Mouse (Mus musculus) spleen, adult 2 months (tissue): ENCODE measurements at regions not wholly inside any gene's neighbourhood (a gene's known extent, or its start where the extent isn't known, plus 50 kb on each side); places are given as distances from the start of the nearest gene placed in this dataset.
"Not testable (repeated sequence)": the region's sequence is repeated elsewhere in the genome, so short reads cannot be mapped to it uniquely, and the experiment has no call there.

Experiments
- DNase-seq, 2 experiments: peaks; one replicate each; pipeline versions ENCODE4 v3.0.0 to v3.0.0-alpha.2; 2012 to 2021; ENCODE audit warnings: low spot score in 2 of 2, low read depth in 1 of 2
- H3K27ac ChIP-seq: fragments of 200-500 bp; 2 replicates; pipeline ENCODE4 v1.5.1; 2012; ENCODE audit warnings: low read length, inconsistent platforms; ENCODE audit not compliant: insufficient read depth
- H3K27me3 ChIP-seq: fragments of 200-500 bp; 2 replicates; pipeline ENCODE4 v1.6.1; 2012; ENCODE audit warnings: mild to moderate bottlenecking, moderate library complexity, low read length, inconsistent platforms; ENCODE audit not compliant: control insufficient read depth, insufficient read depth
- H3K36me3 ChIP-seq: fragments of 200-500 bp; 2 replicates; pipeline ENCODE4 v1.6.1; 2012; ENCODE audit warnings: mild to moderate bottlenecking, low read length, inconsistent platforms; ENCODE audit not compliant: control insufficient read depth, insufficient read depth
- H3K4me1 ChIP-seq: fragments of 200-500 bp; 2 replicates; pipeline ENCODE4 v1.6.1; 2011; ENCODE audit warnings: inconsistent platforms; ENCODE audit not compliant: control insufficient read depth, insufficient read depth, insufficient read length
- H3K4me3 ChIP-seq: fragments of 200-500 bp; 2 replicates; pipeline ENCODE4 v1.5.1; 2011; ENCODE audit warnings: mild to moderate bottlenecking, inconsistent platforms; ENCODE audit not compliant: insufficient read depth, insufficient read length; ENCODE audit errors: extremely low read depth
- CTCF ChIP-seq: fragments of 200-500 bp; IDR thresholded peaks from 2 replicates; pipeline ENCODE4 v1.5.1; 2011; ENCODE audit warnings: mild to moderate bottlenecking, inconsistent platforms; ENCODE audit not compliant: insufficient read depth, insufficient read length, insufficient replicate concordance; ENCODE audit errors: extremely low read depth
- WGBS: fragments of 180-500 bp; shearing (Covaris S2); methylation state at CpG from one replicate; pipeline ENCODE4 v1.1.7; 2018; 5-methylcytosine and 5-hydroxymethylcytosine counted together

DNA sequence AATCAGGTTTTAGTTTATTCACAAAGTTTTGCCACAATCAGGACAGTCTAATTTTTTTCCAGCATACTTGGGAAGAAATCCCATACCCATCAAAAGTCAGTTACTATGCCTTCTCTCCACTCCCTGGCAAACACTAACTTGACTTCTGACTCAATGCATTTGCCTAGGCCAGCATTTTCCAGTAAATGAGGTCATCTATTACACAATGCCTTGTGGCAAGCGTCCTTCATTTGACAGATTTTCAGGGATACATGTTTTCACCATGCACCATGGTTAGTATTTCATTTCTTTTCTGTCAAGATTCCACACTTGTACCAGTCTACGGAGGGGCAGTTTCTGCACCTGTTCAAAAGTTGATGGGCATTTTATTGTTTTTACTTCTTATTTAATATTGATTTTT, 88.4 kb upstream of the Slc2a12 start:
- H3K4me3 ChIP-seq, H3K4me1 ChIP-seq, DNase-seq, H3K36me3 ChIP-seq, H3K27ac ChIP-seq, H3K27me3 ChIP-seq: not testable (repeated sequence)
- 81% methylated on average over 2 of the region's 2 CpGs for WGBS

DNA sequence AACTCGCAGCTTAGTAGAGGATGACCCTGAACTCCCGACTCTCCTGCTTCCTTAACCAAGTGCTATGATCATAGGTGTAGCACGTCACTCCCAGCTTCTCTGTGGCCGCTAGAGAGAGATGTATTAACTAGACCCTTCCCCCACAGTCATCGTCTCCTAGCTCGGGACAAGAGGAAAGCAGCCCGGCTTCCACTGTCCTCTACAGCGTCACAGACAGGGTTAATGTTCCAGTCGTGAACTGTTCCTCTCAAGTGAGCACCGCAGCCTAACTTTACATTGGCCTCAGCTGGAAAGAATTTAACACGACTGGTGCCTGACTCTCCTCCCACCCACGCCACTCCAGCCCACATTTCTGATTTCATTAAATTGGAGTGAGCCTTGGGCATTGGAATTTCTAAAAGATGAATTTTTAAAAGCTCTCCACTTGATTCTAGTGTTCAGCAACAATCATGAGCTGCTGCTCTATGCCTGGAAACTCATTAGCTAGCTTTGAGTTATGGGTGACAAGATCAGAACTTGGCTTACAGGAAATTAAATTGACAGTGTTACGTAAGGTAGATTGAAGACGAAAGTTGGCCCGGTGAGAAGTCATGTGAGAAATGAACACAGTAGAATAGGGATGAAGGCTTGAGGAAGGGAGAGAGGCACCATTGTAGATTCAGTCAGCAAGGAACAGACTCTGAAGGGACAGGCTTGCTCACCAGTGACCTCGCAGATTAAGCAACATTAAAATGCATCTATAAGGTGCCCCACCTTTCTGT, 75.4 kb upstream of the Slc2a12 start:
- not testable (repeated sequence) for H3K4me3 ChIP-seq, H3K4me1 ChIP-seq, H3K27ac ChIP-seq, H3K27me3 ChIP-seq, DNase-seq, H3K36me3 ChIP-seq
- 79% methylated on average over 16 of the region's 16 CpGs for WGBS

DNA sequence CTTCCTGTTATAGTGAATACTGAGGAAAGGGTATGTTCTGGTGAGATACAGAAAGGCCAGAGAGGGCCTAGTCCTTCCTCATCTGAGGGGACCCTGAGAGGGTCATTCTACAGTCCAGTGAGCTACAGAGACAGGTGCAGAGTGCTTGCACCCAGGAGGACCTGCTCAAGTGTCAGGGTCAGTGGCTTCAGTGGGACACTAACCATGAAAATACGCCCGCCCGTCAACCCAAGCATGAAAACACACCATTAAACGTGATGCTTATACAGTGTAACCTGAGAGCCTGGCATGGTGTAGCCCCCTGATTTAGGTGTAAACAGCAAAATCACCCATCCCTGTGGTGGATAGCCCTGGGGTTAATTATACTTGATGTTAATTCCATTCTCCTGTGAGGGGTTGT, 70.8 kb upstream of the Slc2a12 start:
- H3K4me1 ChIP-seq, H3K4me3 ChIP-seq, H3K36me3 ChIP-seq, H3K27ac ChIP-seq, DNase-seq, H3K27me3 ChIP-seq: not testable (repeated sequence)
- WGBS = 87% methylated on average over 4 of the region's 4 CpGs

GRCm38 (mm10) chr10:22579426-22579825, 65.4 kb upstream of the Slc2a12 start:
- not testable (repeated sequence) for H3K27ac ChIP-seq, H3K27me3 ChIP-seq, H3K4me1 ChIP-seq, H3K4me3 ChIP-seq, H3K36me3 ChIP-seq
- TF ChIP-seq CTCF = peak; percentile 19; the same call in 1 of the 2 replicates
- WGBS = 18% methylated on average over 3 of the region's 3 CpGs
- DNase-seq = peak in 1 of 2 experiments; percentile 10

DNA sequence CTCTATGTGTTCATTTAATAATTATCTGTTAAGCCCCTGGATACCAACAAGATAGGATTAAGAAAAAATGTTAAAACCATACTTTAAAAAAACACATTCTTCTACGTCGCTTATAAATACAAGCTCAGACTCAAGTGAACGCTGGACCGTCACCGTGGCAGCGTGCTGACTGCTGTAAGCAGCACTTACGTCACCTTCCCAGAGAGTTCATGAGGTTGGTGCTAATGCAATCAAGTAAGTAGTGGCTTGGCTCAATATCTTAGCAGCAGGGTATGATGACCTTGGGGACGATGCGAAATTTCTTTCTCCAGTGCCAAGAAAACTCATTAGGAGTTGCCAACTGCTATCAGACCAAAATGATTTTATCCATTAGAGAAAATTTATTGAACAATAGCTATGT, 63.5 kb upstream of the Slc2a12 start:
- H3K36me3 ChIP-seq, H3K27me3 ChIP-seq, H3K4me1 ChIP-seq, H3K4me3 ChIP-seq, H3K27ac ChIP-seq, DNase-seq: not testable (repeated sequence)
- 91% methylated on average over 9 of the region's 9 CpGs for WGBS

DNA sequence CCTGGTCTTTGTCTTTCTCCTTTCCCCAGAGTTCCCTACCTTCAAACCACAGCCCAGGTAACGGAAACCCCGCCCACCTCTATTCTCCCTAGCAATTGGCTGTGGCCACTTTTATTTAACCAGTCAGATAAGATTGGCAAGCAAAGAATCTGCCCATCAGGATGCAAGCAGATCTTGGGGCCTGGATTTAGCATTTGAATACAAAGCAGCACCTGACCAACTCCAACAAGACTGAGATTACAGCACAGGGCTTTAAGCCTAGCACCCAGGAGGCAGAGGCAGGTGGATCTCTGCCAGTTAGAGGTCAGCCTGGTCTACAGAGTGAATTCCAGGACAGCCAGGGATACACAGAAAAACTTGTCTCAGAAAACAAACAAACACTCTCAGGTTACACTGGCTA, 61.5 kb upstream of the Slc2a12 start:
- H3K27ac ChIP-seq, H3K36me3 ChIP-seq, DNase-seq, H3K27me3 ChIP-seq, H3K4me3 ChIP-seq, H3K4me1 ChIP-seq: not testable (repeated sequence)
- WGBS = 96% methylated on average over 2 of the region's 2 CpGs

DNA sequence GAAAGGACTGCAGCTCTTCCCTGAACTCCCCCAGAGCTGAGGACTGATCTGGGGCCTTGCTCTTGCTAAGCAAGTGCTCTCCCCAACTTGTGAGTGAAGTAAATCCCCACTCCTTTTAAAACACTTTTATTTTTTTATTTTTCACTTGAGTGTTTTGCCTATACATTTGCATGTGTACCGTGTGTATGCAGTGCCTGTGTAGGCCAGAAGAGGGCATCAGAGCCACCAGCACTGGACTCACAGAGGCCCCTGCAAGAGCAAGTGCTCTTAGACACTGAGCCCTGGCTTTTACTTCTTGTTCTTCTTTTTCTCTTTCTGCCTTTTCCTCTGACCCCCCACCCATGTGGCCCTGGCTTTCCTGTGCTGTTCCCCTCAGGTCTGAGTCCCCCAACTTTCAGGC, 56.2 kb upstream of the Slc2a12 start:
- WGBS = 87% methylated on average over 1 of the region's 1 CpGs
- H3K36me3 ChIP-seq = not testable (repeated sequence)

GRCm38 (mm10) chr10:22591664-22592063, 53.1 kb upstream of the Slc2a12 start:
- 62% methylated on average over 4 of the region's 4 CpGs for WGBS
- not testable (repeated sequence) for H3K27ac ChIP-seq, H3K4me1 ChIP-seq, H3K4me3 ChIP-seq, H3K27me3 ChIP-seq, H3K36me3 ChIP-seq, DNase-seq

More for the DNA sequence above, 56.2 kb upstream of the Slc2a12 start:
- H3K27me3 ChIP-seq, DNase-seq, H3K4me1 ChIP-seq, H3K4me3 ChIP-seq, H3K27ac ChIP-seq: not testable (repeated sequence)

- DNase-seq, H3K4me1 ChIP-seq, H3K4me3 ChIP-seq, H3K27me3 ChIP-seq, H3K36me3 ChIP-seq, H3K27ac ChIP-seq: not testable (repeated sequence)
- 5% methylated on average over 4 of the region's 4 CpGs for WGBS
Measured at GRCm38 (mm10) chr10:22592189-22592603, 52.6 kb upstream of the Slc2a12 start.

DNA sequence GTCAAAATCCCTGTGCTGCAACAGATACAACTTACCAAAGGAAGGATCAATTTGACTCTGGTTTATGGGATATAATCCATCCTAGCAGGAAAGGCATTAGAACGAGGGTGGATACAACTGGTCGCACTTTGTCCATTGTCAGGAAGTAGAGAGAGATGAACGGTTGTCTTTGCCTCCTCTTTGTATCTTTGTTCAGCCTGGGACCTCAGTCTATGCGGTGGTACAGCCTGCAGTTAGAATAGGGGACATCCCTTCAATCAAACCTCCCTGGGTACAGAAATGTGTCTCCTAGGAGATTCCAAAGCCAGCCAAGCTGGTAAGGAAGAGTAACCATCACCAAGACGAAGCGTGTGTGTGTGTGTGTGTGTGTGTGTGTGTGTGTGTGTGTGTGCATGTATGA, 52.1 kb upstream of the Slc2a12 start:
- DNase-seq, H3K4me1 ChIP-seq, H3K27ac ChIP-seq, H3K27me3 ChIP-seq, H3K36me3 ChIP-seq, H3K4me3 ChIP-seq: not testable (repeated sequence)
- WGBS = 82% methylated on average over 6 of the region's 6 CpGs
